9 mouse cellular contexts compared by ENCODE assay signal in the genomic region with DNA sequence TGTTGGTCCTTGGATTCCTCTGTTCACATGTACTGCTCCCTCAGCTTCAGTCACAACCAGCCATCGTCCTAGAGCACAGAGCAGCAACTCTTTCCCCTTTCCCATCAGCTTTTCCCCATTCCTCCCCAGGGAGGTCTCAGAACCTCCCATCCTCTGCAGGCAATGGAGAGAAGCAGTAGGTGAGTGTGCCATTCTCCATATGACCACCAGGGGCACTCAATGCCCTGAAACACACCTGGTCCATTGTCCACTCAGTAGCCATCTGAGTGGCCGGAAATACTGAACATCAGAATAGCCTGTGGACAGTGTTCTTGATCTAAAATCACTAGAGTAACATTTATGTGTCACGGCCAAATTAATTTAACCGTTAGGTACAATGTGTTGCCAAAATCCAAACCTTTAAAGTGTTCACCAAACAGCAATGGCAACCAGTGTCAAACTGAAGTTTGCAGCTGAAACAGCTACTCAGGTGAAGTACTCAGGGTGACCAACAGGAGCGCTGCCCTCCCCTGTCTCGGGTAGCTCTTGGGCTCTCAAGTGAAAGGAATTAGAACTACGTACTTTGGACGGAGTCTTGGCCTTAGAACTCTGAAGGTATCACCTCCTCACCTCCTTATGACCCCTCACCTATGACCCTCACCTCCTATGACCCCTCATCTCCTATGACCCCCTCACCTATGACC. TPM values are rescaled to one million over a fixed set of nuclear protein-coding genes. Genes with fewer than 3 reads are reported as not detected.
DNase-seq lines count a peak whose midpoint lies in the region; ATAC-seq and TF ChIP-seq lines count a peak whose summit lies in the region.
"Had no signal": no experiment of that assay in that cellular context is flagged by ENCODE, and none has a peak within 500 bp of the region (broad histone marks: within the 10 kb centered on the region; RNA-seq: fewer than 3 reads in every experiment).

No protein-coding gene starts in this region.

- ATAC-seq in forebrain, postnatal 0 days, result no peak
- no peak for ATAC-seq in forebrain, embryonic 12.5 days (ENCODE audit: low FRiP score)
- no peak for ATAC-seq in lung, embryonic 14.5 days (ENCODE audit: insufficient read depth)

- H3K4me3 ChIP-seq in forebrain, postnatal 0 days (ENCODE audit: low read depth, low read length), result no peak overlapping the region
- no peak overlapping the region for H3K4me3 ChIP-seq in forebrain, embryonic 12.5 days (replicated peaks)
- no peak overlapping the region for H3K4me3 ChIP-seq in lung, embryonic 14.5 days (ENCODE audit: low read depth, low read length)
- H3K4me3 ChIP-seq in bone marrow, adult 2 months (replicated peaks; ENCODE audit: control insufficient read depth, low read depth, low read length), result no peak overlapping the region

- no peak for TF ChIP-seq POLR2A in bone marrow, adult 2 months (IDR thresholded peaks at IDR 0.05; ENCODE audit: borderline replicate concordance, control insufficient read depth, low read depth, low read length)

- no peak overlapping the region for H3K27ac ChIP-seq in forebrain, postnatal 0 days (ENCODE audit: low read depth, low read length)
- H3K27ac ChIP-seq in forebrain, embryonic 12.5 days, result no peak overlapping the region
- H3K27ac ChIP-seq in lung, embryonic 14.5 days (ENCODE audit: low read depth), result no peak overlapping the region
- H3K27ac ChIP-seq in bone marrow, adult 2 months (ENCODE audit: control insufficient read depth, insufficient read depth, low read depth, low read length, poor library complexity), result no peak overlapping the region

- no peak overlapping the region for H3K9ac ChIP-seq in forebrain, postnatal 0 days
- H3K9ac ChIP-seq in forebrain, embryonic 12.5 days, result no peak overlapping the region
- H3K9ac ChIP-seq in lung, embryonic 14.5 days, result no peak overlapping the region

- no peak overlapping the region for H3K4me2 ChIP-seq in forebrain, postnatal 0 days (ENCODE audit: low read depth)
- no peak overlapping the region for H3K4me2 ChIP-seq in forebrain, embryonic 12.5 days
- H3K4me2 ChIP-seq in lung, embryonic 14.5 days, result no peak overlapping the region

- H3K27me3 ChIP-seq in forebrain, postnatal 0 days (ENCODE audit: insufficient read depth, low read length), result no peaks in the 10 kb centered on the region
- H3K27me3 ChIP-seq in forebrain, embryonic 12.5 days, result no peaks in the 10 kb centered on the region
- no peaks in the 10 kb centered on the region for H3K27me3 ChIP-seq in lung, embryonic 14.5 days (ENCODE audit: insufficient read depth, low read length)

- no peak for DNase-seq in forebrain, postnatal 0 days
- no peak for DNase-seq in lung, embryonic 14.5 days
- DNase-seq in lung, postnatal 10 days, result no peak
- DNase-seq in naive thymus-derived CD4-positive, alpha-beta T cell, adult 2 months (ENCODE audit: low read depth), result peak; percentile 5
- no peak for DNase-seq in adrenal gland, postnatal 10 days
- DNase-seq in spleen, adult 12 weeks (ENCODE audit: low spot score), result no peak
- DNase-seq: heart, postnatal 36 days had no signal

- H3K9me3 ChIP-seq in forebrain, postnatal 0 days (ENCODE audit: low read length), result no peaks in the 10 kb centered on the region
- H3K9me3 ChIP-seq in forebrain, embryonic 12.5 days, result no peaks in the 10 kb centered on the region
- no peaks in the 10 kb centered on the region for H3K9me3 ChIP-seq in lung, embryonic 14.5 days (ENCODE audit: low read depth, low read length)

- 80% methylated on average over 8 of the region's 8 CpGs for WGBS in forebrain, postnatal 0 days
- 81% methylated on average over 8 of the region's 8 CpGs for WGBS in forebrain, embryonic 12.5 days
- 83% methylated on average over 8 of the region's 8 CpGs for WGBS in lung, embryonic 14.5 days
- 83% methylated on average over 8 of the region's 8 CpGs for WGBS in bone marrow, adult 2 months

- H3K4me1 ChIP-seq in forebrain, postnatal 0 days (ENCODE audit: insufficient read depth), result no peaks in the 10 kb centered on the region
- H3K4me1 ChIP-seq in forebrain, embryonic 12.5 days, result no peaks in the 10 kb centered on the region
- no peaks in the 10 kb centered on the region for H3K4me1 ChIP-seq in lung, embryonic 14.5 days (ENCODE audit: insufficient read depth)
- H3K4me1 ChIP-seq in bone marrow, adult 2 months (ENCODE audit: control insufficient read depth, insufficient read depth, low read length), result no peaks in the 10 kb centered on the region

- H3K36me3 ChIP-seq in forebrain, postnatal 0 days (ENCODE audit: insufficient read depth), result no peaks in the 10 kb centered on the region
- H3K36me3 ChIP-seq in forebrain, embryonic 12.5 days (replicated peaks), result no peaks in the 10 kb centered on the region
- H3K36me3 ChIP-seq in lung, embryonic 14.5 days (ENCODE audit: insufficient read depth), result no peaks in the 10 kb centered on the region

- TF ChIP-seq CTCF in forebrain, postnatal 0 days (IDR thresholded peaks at IDR 0.05; ENCODE audit: low read depth), result peak; percentile 62
- peak; percentile 61 for TF ChIP-seq CTCF in lung, embryonic 14.5 days (IDR thresholded peaks at IDR 0.05; ENCODE audit: low read depth)
- peak; percentile 61 for TF ChIP-seq CTCF in bone marrow, adult 2 months (IDR thresholded peaks at IDR 0.05; ENCODE audit: control insufficient read depth, insufficient read depth, low read length)

RNA-seq across cellular contexts. Expression of a gene that starts 17.7 kb away (rescaled TPM):
- total RNA-seq in forebrain, postnatal 0 days (2014; rRNA removed), result 1.2 and 3.1 TPM in 2 replicates
- polyA plus RNA-seq in forebrain, postnatal 0 days (2015; fragmentation: Nextera tagmentation; extraction: Ambion mirVana), result 0.53 and 0.70 TPM in 2 replicates
- 0.21 and 0.63 TPM in 2 replicates for polyA plus RNA-seq in forebrain, embryonic 12.5 days (2016; fragmentation: Nextera tagmentation; extraction: Ambion mirVana)
- polyA plus RNA-seq in lung, embryonic 14.5 days (2014; fragmentation: Nextera tagmentation; extraction: Ambion mirVana), result 0.37 and 0.39 TPM in 2 replicates
- polyA plus RNA-seq in bone marrow, adult 2 months (2011; ENCODE audit: insufficient read depth, insufficient read length, low replicate concordance, missing spikeins), result 2.6 and 6.1 TPM in 2 replicates
- total RNA-seq in adrenal gland, postnatal 10 days (2021), result 1 to 10 TPM; 1.6 to 2.0 TPM
